Mouse (Mus musculus) limb, embryonic 14.5 days (tissue): ENCODE measurements around the gene Celf2. TPM values are rescaled to one million over a fixed set of nuclear protein-coding genes. Genes with fewer than 3 reads are reported as not detected.

Source experiments
- ATAC-seq: fragments of 200-750 bp; cut with Nextera tagmentation; 2 replicates; pipeline ENCODE4 v1.8.0; 2017; ENCODE audit warnings: low read depth, moderate number of reproducible peaks, moderate TSS enrichment; ENCODE audit not compliant: low FRiP score
- DNase-seq: peaks from one replicate; pipeline ENCODE4 v3.0.0-alpha.2; 2015; ENCODE audit warnings: low spot score
- H3K27ac ChIP-seq: fragments of 300-500 bp; sonication (generic); replicated peaks from 2 replicates; pipeline ENCODE4 v1.5.1; 2014; ENCODE audit warnings: low read depth, mild to moderate bottlenecking, low read length, moderate library complexity, mixed read lengths
- H3K27me3 ChIP-seq: fragments of 300-500 bp; sonication (generic); 2 replicates; pipeline ENCODE4 v1.6.1; 2014; ENCODE audit warnings: low read length, mixed read lengths; ENCODE audit not compliant: control insufficient read depth, insufficient read depth
- H3K36me3 ChIP-seq: fragments of 300-500 bp; sonication (generic); 2 replicates; pipeline ENCODE4 v1.6.1; 2014; ENCODE audit warnings: mild to moderate bottlenecking, low read length, moderate library complexity, mixed read lengths; ENCODE audit not compliant: control insufficient read depth, insufficient read depth
- H3K4me1 ChIP-seq: fragments of 300-500 bp; sonication (generic); 2 replicates; pipeline ENCODE4 v1.6.1; 2014; ENCODE audit warnings: antibody characterized with exemption, low read length, mixed read lengths; ENCODE audit not compliant: control insufficient read depth, insufficient read depth
- H3K4me2 ChIP-seq: fragments of 300-500 bp; sonication (generic); replicated peaks from 2 replicates; pipeline ENCODE4 v1.6.1; 2014; ENCODE audit warnings: low read depth, mild to moderate bottlenecking, low read length, moderate library complexity; ENCODE audit not compliant: severe bottlenecking
- H3K4me3 ChIP-seq: fragments of 300-500 bp; sonication (generic); replicated peaks from 2 replicates; pipeline ENCODE4 v1.5.1; 2014; ENCODE audit warnings: low read length
- H3K9ac ChIP-seq: fragments of 300-500 bp; sonication (generic); 2 replicates; pipeline ENCODE4 v1.6.1; 2014; ENCODE audit warnings: mild to moderate bottlenecking, low read depth, low read length, moderate library complexity; ENCODE audit not compliant: severe bottlenecking
- H3K9me3 ChIP-seq: fragments of 300-500 bp; sonication (generic); 2 replicates; pipeline ENCODE4 v1.6.1; 2016; ENCODE audit warnings: low read length; ENCODE audit not compliant: control insufficient read depth
- POLR2A ChIP-seq: fragments of 200-500 bp; IDR thresholded peaks from 2 replicates; pipeline ENCODE4 v1.8.0; 2012; ENCODE audit warnings: inconsistent platforms, mild to moderate bottlenecking, moderate library complexity, borderline replicate concordance; ENCODE audit not compliant: insufficient read depth, insufficient read length; ENCODE audit errors: extremely low read depth
- WGBS: fragments of 180-500 bp; shearing (Covaris S2); extraction: QIAGEN DNeasy Blood & Tissue Kit; methylation state at CpG from one replicate; pipeline ENCODE4 v1.1.7; 2014; 5-methylcytosine and 5-hydroxymethylcytosine counted together
- polyA plus RNA-seq, 2 experiments: library from polyadenylated mRNA; depleted of rRNA in 1 of 2; stranded (reverse) in 1 of 2; unstranded in 1 of 2; fragments of >200 nt; fragmentation: Nextera tagmentation in 1 of 2; extraction: Ambion mirVana in 1 of 2; gene quantifications; 2 replicates each; pipeline versions ENCODE4 v1.2.1 to v1.2.3; 2012 to 2014

The Celf2 gene
- polyA plus RNA-seq, 2 experiments, result 55.3 to 75.1 TPM

GRCm38 (mm10) chr2:7526696-7527095, 17.3 kb upstream of the Celf2 start:
- Histone ChIP-seq H3K4me2 (no peak overlapping the region), H3K9me3 (no peaks in the 10 kb centered on the region), H3K4me3 (no peak overlapping the region), H3K27ac (no peak overlapping the region), H3K27me3 (no peaks in the 10 kb centered on the region), H3K36me3 (no peaks in the 10 kb centered on the region), H3K4me1 (0 out of 2 replicates have a peak, but pooled peaks cover 4% of the 10 kb centered on the region), H3K9ac (no peak overlapping the region)
- 80% methylated on average over 6 of the region's 6 CpGs for WGBS
- no peak for TF ChIP-seq POLR2A
- DNase-seq, result no peak
- no peak for ATAC-seq

- Histone ChIP-seq H3K4me2 (no peak overlapping the region), H3K27ac (no peak overlapping the region), H3K9ac (no peak overlapping the region), H3K27me3 (no peaks in the 10 kb centered on the region), H3K4me1 (no peaks in the 10 kb centered on the region), H3K4me3 (no peak overlapping the region), H3K36me3 (no peaks in the 10 kb centered on the region), H3K9me3 (no peaks in the 10 kb centered on the region)
- ATAC-seq, result no peak
- peak; percentile 5 for DNase-seq
- 35% methylated on average over 1 of the region's 1 CpGs for WGBS
- TF ChIP-seq POLR2A, result no peak
Measured at GRCm38 (mm10) chr2:7519473-7519872, 10.1 kb upstream of the Celf2 start.

DNA sequence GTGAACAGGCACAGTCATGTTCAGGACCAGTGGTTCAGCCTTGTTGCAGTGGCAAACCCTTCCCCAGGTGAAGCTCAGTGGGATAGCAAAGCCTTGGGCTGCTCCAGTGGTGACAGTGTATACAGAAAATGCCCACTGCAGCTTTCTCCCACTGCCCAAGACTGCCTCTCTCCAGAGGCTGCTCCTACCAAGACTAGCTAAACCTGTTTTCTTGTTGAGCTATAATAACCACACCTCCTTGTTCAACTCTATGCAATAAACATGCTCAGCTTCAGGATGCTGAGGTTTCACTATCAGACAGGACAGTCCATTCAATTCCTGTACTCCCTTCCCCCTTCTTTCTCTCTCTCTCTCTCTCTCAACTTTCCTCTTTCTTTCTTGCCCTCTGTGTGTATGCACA, 15.9 kb downstream of the Celf2 start:
- Histone ChIP-seq H3K4me2 (no peak overlapping the region), H3K27ac (no peak overlapping the region), H3K4me3 (no peak overlapping the region), H3K36me3 (no peaks in the 10 kb centered on the region), H3K27me3 (no peaks in the 10 kb centered on the region), H3K9me3 (no peaks in the 10 kb centered on the region), H3K9ac (no peak overlapping the region), H3K4me1 (no peaks in the 10 kb centered on the region)
- DNase-seq, result no peak
- no peak for TF ChIP-seq POLR2A
- ATAC-seq, result no peak

DNA sequence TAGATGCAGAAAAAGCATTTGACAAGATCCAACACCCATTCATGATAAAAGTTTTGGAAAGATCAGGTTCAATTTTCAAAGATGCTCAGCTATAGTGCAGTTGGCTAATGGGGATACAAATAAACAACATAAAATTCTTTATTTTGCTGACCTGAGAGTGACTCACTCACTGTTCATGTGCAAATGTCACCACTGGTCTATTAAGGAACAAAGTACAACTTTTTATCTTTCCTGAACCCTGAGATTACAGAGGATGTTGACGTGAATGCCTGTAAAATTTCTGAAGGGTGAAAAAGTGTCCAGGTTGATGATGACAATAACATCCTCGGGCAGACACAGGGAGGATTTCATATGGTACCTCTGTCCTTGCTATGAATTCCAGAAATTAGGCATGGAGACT, 24.4 kb downstream of the Celf2 start:
- Histone ChIP-seq H3K9ac (no peak overlapping the region), H3K4me3 (no peak overlapping the region), H3K4me1 (no peaks in the 10 kb centered on the region), H3K4me2 (no peak overlapping the region), H3K9me3 (no peaks in the 10 kb centered on the region), H3K36me3 (no peaks in the 10 kb centered on the region), H3K27me3 (no peaks in the 10 kb centered on the region), H3K27ac (no peak overlapping the region)
- ATAC-seq (no peak), DNase-seq (no peak)
- WGBS, result 67% methylated on average over 2 of the region's 2 CpGs
- no peak for TF ChIP-seq POLR2A

DNA sequence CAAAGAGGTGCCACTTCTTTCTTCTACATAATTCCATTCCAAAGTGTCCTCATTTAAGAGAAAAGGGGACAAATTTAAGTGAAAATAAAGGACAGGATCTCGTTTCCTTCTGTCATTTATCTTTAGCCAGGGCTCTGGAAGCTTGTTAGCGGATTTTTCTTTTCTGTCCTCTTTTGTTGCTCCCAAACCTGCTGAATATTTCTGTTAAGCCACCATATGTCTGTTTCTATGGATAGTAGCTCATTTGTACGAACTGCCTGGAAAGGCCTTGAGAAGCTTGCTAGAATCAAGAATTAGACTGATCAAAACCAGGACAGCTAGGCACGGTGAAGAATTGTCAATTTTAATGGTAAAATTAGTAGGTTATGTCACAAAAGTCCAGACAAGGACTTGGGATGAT, 27.3 kb downstream of the Celf2 start:
- ATAC-seq (no peak), DNase-seq (no peak)
- TF ChIP-seq POLR2A, result no peak
- no peak overlapping the region for H3K4me3 ChIP-seq
- H3K27ac ChIP-seq, result no peak overlapping the region
- no peak overlapping the region for H3K9ac ChIP-seq
- WGBS, result 76% methylated on average over 4 of the region's 4 CpGs
- H3K4me2 ChIP-seq, result no peak overlapping the region
- H3K4me1 ChIP-seq, result no peaks in the 10 kb centered on the region
- no peaks in the 10 kb centered on the region for H3K9me3 ChIP-seq
- no peaks in the 10 kb centered on the region for H3K27me3 ChIP-seq
- H3K36me3 ChIP-seq, result no peaks in the 10 kb centered on the region
